Mouse (Mus musculus) heart, postnatal 10 days (tissue): ENCODE results near the gene Il23a. TPM values are rescaled to one million over a fixed set of nuclear protein-coding genes. Genes with fewer than 3 reads are reported as not detected.
"Not testable (repeated sequence)": the region's sequence is repeated elsewhere in the genome, so short reads cannot be mapped to it uniquely, and the experiment has no call there.

Source experiments
- DNase-seq, 2 experiments: peaks; one replicate each; pipeline ENCODE4 v3.0.0; 2021
- intact Hi-C: fragments of 180-260 bp; cut with DNase I; formaldehyde crosslinking; loops from one replicate; pipeline ENCODE4 v1.15.1; 2025
- total RNA-seq, 2 experiments: library from RNA; stranded (reverse); gene quantifications; 2 replicates each; pipeline ENCODE4 v1.2.3; 2021

The Il23a gene
- under 1 TPM; 0.50 to 0.87 TPM for total RNA-seq

DNA sequence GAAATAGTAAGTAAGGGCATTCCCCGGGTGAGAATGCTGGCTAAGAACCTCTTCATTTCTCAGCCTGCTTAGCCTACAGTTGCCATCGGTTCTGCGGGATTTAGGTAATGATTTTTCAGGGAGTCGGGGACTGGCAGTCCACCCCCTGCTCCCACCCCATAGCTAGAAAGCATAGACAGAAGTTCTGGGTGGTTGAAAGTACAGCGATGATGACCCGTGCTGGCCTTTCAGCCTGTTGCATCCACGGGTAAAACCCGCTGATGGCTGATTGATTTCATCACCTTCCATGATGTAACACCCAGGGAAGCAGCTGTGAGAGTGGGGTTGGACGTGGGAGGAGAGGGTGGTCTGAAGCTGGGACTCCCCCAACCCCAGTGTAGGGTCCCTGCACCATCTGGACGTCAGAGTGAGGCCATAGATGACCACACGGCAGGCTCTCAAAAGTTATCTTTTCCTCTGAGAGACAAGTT is at the start of gene Il23a:
Gene Il23a (minus strand): TSS at position 51 of the 470 bp plus-strand sequence.
- intact Hi-C loops, result loop anchor here (10.0 kb wide), 1 partner anchor 184 kb away; no protein-coding TSS in a partner anchor
- DNase-seq, result no peak

DNA sequence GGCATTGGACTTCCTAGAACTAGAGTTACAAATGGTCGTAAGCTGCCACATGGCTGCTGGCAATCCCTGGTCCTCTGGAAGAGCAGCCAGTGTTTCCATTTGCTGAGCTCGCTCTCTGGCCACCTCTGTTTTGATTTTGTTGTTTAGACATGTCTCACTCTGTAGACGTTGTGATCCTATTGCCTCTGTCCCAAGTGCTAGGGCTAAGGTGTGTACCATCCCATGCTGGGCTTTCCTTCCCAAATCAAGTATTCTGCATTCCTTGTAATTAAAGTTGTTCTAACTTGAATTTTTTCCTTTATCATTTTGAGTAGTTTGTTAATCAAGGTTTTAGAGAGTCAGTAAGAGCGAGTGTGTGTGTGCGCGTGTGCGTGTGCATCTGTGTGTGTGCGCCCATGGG is 49.0 kb upstream of the Il23a start:
- intact Hi-C loops, result no loop called here

DNA sequence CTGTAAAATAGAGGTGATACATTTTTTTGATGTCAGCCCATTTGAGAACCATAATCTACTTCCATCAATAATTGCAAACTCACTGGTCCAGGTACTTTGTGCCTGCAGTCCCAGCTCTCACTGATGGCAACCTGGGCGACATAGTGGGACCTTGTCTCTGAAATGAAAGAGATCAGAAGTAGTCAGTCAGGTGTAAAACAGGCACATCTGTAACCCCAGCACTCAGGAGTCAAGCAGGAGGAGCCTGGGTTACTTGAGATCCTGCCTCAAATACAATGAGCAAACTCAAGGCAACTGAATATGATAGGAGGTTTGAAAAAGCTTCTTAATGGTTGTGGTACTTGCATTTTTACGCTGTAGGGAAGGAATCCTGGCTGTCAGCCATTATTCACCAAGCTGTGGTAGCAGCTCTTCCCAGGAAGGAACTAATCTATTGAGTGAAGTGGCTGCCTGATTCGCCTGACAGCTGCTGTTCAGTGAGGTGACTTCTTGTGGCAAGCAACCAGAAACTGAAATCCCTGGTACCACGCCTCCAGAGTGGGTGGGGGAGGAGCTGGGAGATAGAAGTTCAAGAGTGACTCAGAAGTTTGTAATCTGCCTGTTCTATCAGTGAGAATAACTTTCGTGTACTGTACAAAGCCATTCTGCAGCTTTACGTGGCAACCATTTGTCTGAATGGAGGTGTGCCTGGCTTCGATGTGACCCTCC is 46.2 kb upstream of the Il23a start:
- intact Hi-C loops, result no loop called here
- DNase-seq, result peak; percentile 84 to 87

More for the DNA sequence above, 49.0 kb upstream of the Il23a start:
- no peak for DNase-seq

DNA sequence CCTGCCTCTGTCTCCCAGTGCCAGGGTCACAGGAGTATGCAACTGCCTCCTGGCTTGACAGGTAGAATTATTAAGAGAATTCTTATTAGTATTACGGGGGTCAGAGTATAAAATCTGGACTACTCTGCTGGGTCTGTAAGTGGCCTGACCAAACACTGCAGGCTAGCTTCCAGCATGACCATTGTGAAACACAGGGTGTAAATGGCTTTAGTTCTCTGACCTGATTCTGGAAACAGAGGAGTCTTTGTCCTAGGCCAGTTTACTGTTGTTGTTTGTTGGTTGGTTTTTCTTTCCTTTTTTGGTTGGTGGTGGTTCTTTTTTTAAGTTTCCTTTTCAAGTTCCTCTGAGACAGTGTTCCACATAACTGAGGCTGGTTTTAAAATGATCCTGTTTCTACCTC is 44.9 kb upstream of the Il23a start:
- DNase-seq, result no peak
- intact Hi-C loops, result no loop called here

DNA sequence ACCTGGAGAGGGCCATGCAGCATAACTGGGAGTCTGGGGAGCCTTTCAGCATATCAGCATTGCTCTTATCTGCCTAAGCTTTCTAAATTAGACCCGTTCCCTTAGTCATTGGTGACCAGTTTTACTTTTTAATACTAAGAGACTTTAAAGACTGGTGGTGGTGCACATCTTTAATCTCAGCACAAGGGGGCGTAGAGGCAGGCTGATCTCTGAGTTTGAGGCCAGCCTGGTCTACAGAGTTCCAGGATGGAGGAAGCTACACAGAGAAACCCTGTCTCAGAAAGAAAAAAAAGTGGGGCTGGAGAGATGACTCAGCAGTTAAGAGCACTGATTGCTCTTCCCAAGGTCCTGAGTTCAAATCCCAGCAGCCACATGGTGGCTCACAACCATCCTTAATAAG is 41.7 kb upstream of the Il23a start:
- intact Hi-C loops, result no loop called here
- DNase-seq, result no peak

DNA sequence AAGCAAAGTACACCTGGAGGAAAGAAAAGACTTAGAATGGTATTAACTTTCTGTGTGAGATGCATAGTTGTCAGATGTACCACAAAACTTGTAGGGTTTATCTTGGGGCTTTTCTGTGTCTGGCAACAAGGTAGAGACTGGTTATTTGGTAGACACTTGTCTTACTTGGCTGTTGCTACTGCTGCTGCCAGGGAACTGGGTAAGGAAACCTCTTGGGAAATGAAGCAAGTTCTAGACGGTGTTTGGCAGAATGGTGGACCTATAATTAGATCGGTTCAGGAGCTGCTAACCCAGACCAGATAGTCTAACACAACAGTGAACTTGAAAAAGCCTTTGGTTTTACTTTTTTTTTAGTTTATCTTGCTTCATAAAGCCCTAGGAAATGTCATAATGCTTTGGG is 40.4 kb upstream of the Il23a start:
- intact Hi-C loops, result no loop called here
- DNase-seq, result peak; percentile 31 to 41

DNA sequence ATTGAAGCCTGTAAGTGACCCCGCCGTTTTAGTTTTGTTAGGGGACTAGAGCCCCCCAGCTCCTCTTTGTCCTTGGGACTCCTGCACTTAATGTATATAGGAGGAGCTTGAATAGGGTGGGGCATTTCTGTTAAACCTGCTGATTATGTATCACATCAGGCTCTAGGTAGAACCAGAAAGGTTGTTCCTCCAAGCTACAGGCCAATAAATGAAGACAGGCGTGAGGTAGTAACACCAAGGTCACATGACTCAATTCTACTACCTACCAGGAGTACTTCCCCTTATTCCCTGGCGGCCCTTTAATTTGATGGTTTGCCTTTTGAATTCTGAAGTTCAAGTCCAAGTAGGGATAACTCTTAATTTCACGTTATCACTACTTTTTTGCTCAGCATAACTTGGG is 39.9 kb upstream of the Il23a start:
- DNase-seq, result peak in 1 of 2 experiments; percentile 20
- intact Hi-C loops, result no loop called here

DNA sequence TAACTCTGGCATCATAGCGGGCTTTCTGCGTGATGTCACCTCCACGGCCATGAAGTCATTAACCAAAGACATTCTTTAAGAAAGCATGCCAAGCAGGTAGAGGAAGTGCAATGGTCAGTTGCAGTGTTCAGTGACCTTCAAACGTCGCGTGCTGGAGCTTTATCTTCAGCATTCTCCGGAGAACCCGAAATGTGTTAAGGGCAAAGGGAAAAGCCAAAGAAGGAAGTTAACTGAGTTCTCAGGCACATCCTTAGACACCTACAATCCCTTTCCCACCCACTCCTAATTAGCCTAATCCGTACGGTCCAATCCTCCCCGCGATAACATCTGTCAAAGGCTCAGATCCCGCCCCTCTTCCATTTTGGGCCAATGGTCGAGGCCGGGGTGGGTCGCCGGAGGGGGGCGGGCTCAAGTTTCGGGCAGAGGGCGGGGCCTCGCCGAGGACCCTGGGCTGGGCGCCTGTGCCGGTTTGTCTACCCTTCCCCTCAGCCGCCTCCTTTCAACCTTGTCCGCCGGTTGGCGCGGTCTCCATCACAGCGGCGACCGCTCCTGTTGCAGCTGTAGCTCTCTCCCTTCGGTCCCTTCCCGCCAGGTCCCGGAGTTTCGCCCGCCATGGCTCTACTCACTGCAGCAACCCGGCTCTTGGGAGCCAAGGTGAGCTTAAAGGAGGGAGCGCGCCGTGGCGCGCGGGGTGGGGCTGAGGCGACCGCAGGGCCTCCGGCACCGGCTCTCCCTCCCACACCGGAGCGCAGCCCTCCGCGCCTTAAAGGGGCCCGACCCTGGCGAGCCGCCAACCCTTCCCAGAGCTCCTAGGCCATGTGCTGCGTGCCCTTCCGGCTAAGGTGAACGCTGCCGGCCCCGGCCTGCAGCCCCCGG is 39.0 kb upstream of the Il23a start, which contains the start of gene Cs:
Gene Cs (plus strand): TSS at position 429 of the 876 bp plus-strand sequence.
- DNase-seq, result peak; percentile 98
- intact Hi-C loops, result loop anchor here (2.0 kb wide), 1 partner anchor 21 kb away; no protein-coding TSS in a partner anchor

DNA sequence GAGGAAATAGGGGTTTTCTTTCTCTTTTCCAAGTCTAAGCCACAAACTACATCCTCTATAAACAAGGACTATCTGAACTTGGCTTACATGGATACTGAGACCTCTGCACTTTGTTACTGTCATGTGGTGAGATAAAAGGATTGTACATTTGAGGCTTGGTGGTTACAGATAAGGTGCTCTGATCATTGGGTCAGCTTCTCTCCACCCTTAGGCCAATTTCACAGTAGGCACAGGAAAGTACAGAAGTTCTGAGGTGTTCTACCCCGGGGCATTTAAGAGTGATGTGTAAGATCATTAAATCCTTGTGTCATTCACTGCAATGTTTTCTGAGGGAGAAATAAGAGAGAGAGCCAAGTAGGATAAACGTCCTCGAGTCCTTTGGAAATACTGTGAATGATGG is 38.0 kb upstream of the Il23a start:
- intact Hi-C loops, result loop anchor here (2.0 kb wide), 1 partner anchor 22 kb away; no protein-coding TSS in a partner anchor
- no peak for DNase-seq

DNA sequence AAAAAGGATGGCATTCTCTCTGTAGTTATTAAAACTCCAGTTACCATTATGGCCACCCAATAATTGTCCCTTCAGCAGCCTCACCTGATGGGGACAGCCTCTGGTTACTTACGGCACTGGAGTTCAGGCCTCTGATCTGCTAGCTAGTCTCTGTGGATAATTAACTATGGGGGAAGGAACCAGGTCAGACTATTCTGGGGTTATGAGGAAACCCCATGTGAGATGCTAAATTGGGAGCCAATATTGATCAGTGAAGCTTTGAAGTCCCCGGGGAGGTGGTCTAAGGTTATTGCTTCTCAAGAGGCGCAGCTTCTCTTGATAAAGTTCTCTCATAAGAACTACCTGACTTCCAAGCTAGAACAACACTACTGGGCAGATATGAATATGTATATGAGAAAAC is 37.6 kb upstream of the Il23a start:
- intact Hi-C loops, result loop anchor here (2.0 kb wide), 1 partner anchor 23 kb away; no protein-coding TSS in a partner anchor
- DNase-seq, result no peak

DNA sequence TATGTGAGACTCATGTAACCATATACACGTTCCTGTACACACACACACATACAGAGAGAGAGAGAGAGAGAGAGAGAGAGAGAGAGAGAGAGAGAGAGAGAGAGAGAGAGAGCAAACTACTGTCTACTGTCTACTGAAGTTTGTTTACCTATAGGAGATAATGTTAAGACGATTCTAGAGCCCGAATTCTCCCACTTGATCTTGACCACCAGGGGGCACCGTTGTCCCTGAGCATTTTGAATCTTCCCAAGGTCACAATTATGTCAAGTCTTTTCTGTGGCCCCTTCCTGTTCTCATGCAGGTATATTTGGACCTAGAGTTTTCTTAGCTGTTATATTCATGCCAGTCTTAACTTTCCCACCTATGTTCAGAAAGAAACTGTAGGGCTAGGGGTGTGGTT is 37.0 kb upstream of the Il23a start:
- intact Hi-C loops, result loop anchor here (1.0 kb wide), 1 partner anchor 120 kb away; no protein-coding TSS in a partner anchor
- DNase-seq, result peak; percentile 85 to 87

DNA sequence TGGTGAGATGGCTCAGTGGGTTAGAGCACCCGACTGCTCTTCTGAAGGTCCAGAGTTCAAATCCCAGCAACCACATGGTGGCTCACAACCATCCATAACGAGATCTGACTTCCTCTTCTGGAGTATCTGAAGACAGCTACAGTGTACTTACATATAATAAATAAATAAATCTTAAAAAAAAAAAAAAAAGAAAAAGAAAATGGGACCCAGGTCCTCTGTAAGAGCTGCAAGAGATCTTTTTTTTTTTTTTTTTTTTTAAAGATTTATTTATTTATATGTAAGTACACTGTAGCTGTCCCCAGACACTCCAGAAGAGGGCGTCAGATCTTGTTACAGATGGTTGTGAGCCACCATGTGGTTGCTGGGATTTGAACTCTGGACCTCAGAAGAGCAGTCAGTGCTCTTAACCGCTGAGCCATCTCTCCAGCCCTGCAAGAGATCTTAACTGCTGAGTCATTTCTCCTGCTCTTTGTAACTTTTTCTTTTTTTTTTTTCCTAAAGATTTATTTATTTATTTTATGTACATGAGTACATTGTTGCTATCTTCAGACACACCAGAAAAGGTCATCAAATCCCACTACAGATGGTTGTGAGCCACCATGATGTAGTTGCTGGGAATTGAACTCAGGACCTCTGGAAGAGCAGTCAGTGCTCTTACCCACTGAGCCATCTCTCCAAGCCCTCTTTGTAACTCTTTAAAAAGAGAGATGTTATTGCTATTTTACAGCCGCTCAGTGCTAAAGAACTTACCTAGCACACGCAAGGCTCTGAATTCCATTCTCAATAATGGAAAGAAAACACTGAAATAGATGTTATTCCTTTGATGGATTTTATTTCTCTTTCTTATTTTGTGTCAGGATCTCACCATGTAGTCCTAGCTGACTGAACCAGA is 34.1 kb upstream of the Il23a start:
- intact Hi-C loops, DNase-seq: not testable (repeated sequence)

DNA sequence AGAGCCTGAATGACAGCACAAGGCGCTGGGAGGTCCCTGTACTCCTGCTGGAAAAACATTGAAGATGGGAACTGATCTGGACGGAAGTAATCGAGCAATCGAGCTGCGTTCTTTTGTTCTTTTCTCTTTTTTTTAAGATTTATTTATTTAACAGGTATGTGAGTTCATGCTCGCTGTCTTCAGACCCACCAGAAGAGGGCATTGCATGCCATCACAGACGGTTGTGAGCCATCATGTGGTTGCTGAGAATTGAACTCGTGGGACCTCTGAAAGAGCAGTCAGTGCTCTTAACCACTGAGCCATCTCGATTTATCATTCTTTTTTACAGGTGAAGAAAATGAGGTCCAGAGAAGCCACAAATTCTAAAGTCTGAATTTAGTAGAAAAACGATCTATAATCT is 29.1 kb upstream of the Il23a start:
- intact Hi-C loops, result no loop called here
- no peak for DNase-seq

DNA sequence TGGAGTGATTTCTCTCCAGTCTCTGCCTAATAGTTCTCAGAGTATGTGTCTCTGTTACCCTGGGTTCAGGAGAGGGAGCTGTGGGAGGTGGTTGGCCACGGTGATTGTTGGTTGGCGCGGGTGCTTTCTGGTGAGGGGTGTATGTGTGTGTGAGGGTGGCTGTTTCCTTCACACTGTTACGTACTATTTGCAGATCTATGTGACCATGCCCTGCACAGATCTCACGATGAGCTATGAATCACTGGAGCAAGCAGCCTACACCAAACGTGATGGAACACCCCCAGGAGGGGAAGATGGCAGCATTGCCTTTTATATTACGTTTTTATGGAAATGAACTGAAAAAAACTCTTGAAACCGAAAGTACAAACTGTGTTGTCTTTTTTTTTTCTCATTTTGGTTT is 28.3 kb upstream of the Il23a start:
- DNase-seq, result no peak
- intact Hi-C loops, result no loop called here

DNA sequence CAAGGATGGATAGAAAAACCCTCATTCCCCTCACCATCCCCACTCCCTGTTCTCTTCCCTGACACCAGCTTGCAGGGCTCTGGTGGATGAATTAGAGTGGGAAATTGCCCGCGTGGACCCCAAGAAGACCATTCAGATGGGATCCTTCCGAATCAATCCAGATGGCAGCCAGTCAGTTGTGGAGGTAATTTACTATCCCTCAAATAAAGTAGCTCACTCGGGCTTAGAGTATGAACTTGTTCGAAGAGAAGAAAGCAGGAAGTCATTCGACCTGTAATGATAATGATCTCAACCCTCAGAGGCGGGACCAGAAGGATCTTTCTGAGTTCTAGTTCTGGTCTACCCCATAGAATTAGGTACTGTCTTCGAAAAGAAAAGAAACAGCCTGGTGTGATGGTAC is 25.0 kb upstream of the Il23a start:
- DNase-seq, result no peak
- intact Hi-C loops, result no loop called here

DNA sequence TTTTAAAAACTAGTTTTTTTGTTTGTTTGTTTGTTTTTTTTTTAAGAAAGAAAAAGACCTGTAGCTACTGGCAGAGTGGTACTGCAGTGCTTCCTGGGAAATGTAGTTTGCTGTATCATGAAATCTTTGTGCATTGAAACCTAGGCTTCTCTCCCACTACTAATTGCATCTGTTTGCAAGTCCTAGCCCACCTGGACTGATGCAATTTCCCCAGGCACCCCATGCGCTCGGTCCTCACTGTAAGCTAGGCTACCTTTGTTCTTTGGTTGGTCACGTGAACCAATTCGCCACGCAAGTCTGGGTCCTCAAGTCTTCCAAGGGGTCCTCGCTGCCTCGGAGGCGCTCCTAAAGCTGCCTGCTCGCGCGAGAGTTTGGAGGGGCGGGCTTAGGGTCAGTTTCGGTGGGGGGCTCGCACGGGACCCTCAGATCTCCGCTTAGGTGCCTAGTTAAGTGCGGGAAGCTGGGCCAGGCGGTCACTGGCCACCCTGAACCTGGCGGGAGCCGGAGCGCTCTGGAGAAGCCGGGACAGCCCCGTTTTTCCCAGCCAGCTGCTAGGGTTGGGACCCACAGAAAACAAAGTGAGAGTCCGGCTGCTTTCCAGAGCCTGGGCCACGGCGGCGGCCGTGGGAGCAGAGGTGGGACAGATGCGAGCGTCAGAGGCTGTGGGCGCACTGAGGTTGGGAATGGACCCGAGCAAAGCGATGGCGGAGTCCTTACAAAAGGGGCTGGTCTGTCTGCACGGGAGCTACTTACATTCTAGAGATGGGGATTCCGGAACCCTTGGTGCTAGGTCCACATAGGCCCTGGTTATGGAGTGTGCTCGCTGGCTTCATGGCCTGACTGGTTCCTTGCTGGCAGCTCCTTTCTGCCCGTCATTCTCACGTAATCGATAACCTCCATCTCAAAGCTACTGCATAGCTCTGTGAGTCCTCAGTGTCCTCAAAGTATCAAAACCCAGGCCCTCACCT is 23.9 kb upstream of the Il23a start, which contains the start of gene Cnpy2:
Gene Cnpy2 (plus strand): TSS at position 319 of the 968 bp plus-strand sequence.
- intact Hi-C loops, result no loop called here
- peak; percentile 91 to 93 for DNase-seq

DNA sequence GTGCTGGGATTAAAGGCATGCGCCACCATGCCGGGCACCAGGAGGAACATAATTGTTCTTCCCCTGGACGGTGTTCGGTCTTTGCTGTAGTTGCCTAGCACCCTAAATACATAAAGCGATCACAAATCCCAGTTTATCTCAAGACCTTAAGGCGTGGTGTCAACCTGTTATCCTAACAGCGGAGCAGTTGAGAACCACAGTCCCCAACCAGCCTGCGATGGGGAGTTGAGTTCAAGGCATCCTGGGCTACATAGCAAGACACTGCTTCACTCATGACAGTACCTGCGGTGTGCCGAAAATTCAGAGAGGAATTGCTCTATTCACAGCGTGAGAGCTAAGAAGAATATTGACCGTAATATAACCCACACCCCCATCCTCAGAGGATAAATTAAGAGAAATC is 23.1 kb upstream of the Il23a start:
- DNase-seq, result no peak
- intact Hi-C loops, result no loop called here

DNA sequence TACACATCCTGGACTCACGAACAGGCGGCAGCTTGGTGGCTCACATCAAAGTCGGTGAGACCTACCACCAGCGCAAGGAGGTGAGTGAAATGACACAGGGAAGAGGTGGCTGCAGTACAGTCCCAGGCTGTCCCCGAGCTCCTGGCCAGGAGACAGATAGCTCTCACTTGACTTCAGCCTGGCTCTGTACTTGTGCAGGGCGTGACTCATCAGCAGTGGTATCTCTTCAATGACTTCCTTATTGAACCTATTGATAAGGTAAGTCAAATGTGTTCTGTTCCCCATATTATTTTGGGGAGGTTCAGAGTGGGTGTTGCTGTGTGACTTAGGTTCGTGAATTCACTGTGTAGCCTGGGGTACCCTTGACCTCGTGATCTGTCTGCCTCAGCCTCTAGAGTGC is 17.0 kb upstream of the Il23a start:
- intact Hi-C loops, result no loop called here
- DNase-seq, result no peak

DNA sequence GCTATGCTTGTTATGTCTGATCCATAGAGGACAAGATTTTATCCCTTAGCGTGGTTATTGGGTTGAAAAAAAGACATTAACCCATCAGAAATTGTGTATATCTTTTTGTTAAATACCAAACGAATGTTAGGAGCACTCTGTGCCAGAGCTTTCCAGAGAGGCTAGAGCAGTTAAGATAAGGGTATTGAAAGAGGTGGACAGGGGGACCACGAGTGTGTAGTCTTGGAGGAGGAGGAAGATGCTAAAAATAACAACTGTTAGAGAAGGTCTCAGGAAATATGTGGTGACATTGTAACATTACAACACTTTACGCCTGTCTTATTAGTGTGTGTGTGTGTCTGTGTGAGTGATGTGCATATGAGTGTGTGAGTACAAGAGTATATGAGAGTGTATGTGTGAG is 12.3 kb upstream of the Il23a start:
- intact Hi-C loops, result no loop called here
- DNase-seq, result no peak
